Mouse (Mus musculus): ENCODE results near the gene Dapk3. TPM values are rescaled to one million over a fixed set of nuclear protein-coding genes. Genes with fewer than 3 reads are reported as not detected.
A peak's percentile ranks its signal among the peaks of the same experiment; 100 is the strongest.
"Not testable (repeated sequence)": the region's sequence is repeated elsewhere in the genome, so short reads cannot be mapped to it uniquely, and the experiment has no call there.

Gene Dapk3
- polyA plus RNA-seq, 1 experiment: 48.4 TPM

GRCm38 (mm10) chr10:81167200-81168086 is 15.4 kb upstream of the Dapk3 start, which contains the start of gene Pias4:
Gene Pias4 (minus strand): TSS chr10:81167923.
- TF ChIP-seq POLR2A (IDR thresholded peaks at IDR 0.05; ENCODE audit: low read depth, low read length) (peak; percentile 86), CTCF (IDR thresholded peaks at IDR 0.05; ENCODE audit: borderline replicate concordance, insufficient read depth, low read length) (no peak)
- Histone ChIP-seq H3K4me1 (ENCODE audit: control insufficient read depth, insufficient read depth, low read length) (no peaks in the 10 kb centered on the region), H3K4me3 (ENCODE audit: insufficient read depth, low read length) (peak within 1 kb of the TSS; percentile 95), H3K27ac (ENCODE audit: insufficient read depth, low read length) (peak within 1 kb of the TSS; percentile 62)

- TF ChIP-seq POLR2A (IDR thresholded peaks at IDR 0.05; ENCODE audit: low read depth, low read length): peak; percentile 20; the same call in 1 of the 2 replicates
- no peak for TF ChIP-seq CTCF (IDR thresholded peaks at IDR 0.05; ENCODE audit: borderline replicate concordance, insufficient read depth, low read length)
- Histone ChIP-seq H3K4me3 (ENCODE audit: insufficient read depth, low read length) (peak overlapping the region; percentile 24), H3K4me1 (ENCODE audit: control insufficient read depth, insufficient read depth, low read length) (no peaks in the 10 kb centered on the region), H3K27ac (ENCODE audit: insufficient read depth, low read length) (peak overlapping the region; percentile 62)
These were observed 14.7 kb upstream of the Dapk3 start for GRCm38 (mm10) chr10:81168087-81168431.

- TF ChIP-seq POLR2A (IDR thresholded peaks at IDR 0.05; ENCODE audit: low read depth, low read length) (peak; percentile 37; the same call in 1 of the 2 replicates), CTCF (IDR thresholded peaks at IDR 0.05; ENCODE audit: borderline replicate concordance, insufficient read depth, low read length) (no peak)
- H3K27ac ChIP-seq (ENCODE audit: insufficient read depth, low read length): peak overlapping the region; percentile 62
- H3K4me3 ChIP-seq (ENCODE audit: insufficient read depth, low read length): peak overlapping the region; percentile 35
- H3K4me1 ChIP-seq (ENCODE audit: control insufficient read depth, insufficient read depth, low read length): no peaks in the 10 kb centered on the region
These were observed 14.1 kb upstream of the Dapk3 start for GRCm38 (mm10) chr10:81168521-81169244.

GRCm38 (mm10) chr10:81169411-81169900 is 13.3 kb upstream of the Dapk3 start:
- not testable (repeated sequence) for H3K27ac ChIP-seq (ENCODE audit: insufficient read depth, low read length); H3K4me3 ChIP-seq (ENCODE audit: insufficient read depth, low read length); H3K4me1 ChIP-seq (ENCODE audit: control insufficient read depth, insufficient read depth, low read length)

GRCm38 (mm10) chr10:81173132-81173531 is 9.7 kb upstream of the Dapk3 start:
- peak overlapping the region; percentile 29; the same call in 1 of the 2 replicates for H3K27ac ChIP-seq (ENCODE audit: insufficient read depth, low read length)
- no peak overlapping the region for H3K4me3 ChIP-seq (ENCODE audit: insufficient read depth, low read length)
- TF ChIP-seq POLR2A (IDR thresholded peaks at IDR 0.05; ENCODE audit: low read depth, low read length) (peak; percentile 74), CTCF (IDR thresholded peaks at IDR 0.05; ENCODE audit: borderline replicate concordance, insufficient read depth, low read length) (peak; percentile 95)
- peaks cover 3% of the 10 kb centered on the region; the same call in 1 of the 2 replicates for H3K4me1 ChIP-seq (ENCODE audit: control insufficient read depth, insufficient read depth, low read length)

GRCm38 (mm10) chr10:81174617-81175344 is 8.0 kb upstream of the Dapk3 start:
- Histone ChIP-seq H3K4me1 (ENCODE audit: control insufficient read depth, insufficient read depth, low read length) (peaks cover 8% of the 10 kb centered on the region), H3K4me3 (ENCODE audit: insufficient read depth, low read length) (peak overlapping the region; percentile 15; the same call in 1 of the 2 replicates), H3K27ac (ENCODE audit: insufficient read depth, low read length) (peak overlapping the region; percentile 56)
- peak; percentile 100 for TF ChIP-seq CTCF (IDR thresholded peaks at IDR 0.05; ENCODE audit: borderline replicate concordance, insufficient read depth, low read length)
- peak; percentile 57 for TF ChIP-seq POLR2A (IDR thresholded peaks at IDR 0.05; ENCODE audit: low read depth, low read length)

GRCm38 (mm10) chr10:81175345-81175701 is 7.5 kb upstream of the Dapk3 start:
- peak overlapping the region; percentile 22 for H3K27ac ChIP-seq (ENCODE audit: insufficient read depth, low read length)
- not testable (repeated sequence) for H3K4me3 ChIP-seq (ENCODE audit: insufficient read depth, low read length); H3K4me1 ChIP-seq (ENCODE audit: control insufficient read depth, insufficient read depth, low read length)

- TF ChIP-seq CTCF (IDR thresholded peaks at IDR 0.05; ENCODE audit: borderline replicate concordance, insufficient read depth, low read length): no peak
- no peak; the same call in 1 of the 2 replicates for TF ChIP-seq POLR2A (IDR thresholded peaks at IDR 0.05; ENCODE audit: low read depth, low read length)
- H3K4me1 ChIP-seq (ENCODE audit: control insufficient read depth, insufficient read depth, low read length): peaks cover 8% of the 10 kb centered on the region
These were observed 6.8 kb upstream of the Dapk3 start for GRCm38 (mm10) chr10:81175936-81176465.

More at GRCm38 (mm10) chr10:81175936-81176465, 6.8 kb upstream of the Dapk3 start:
- Histone ChIP-seq H3K4me3 (ENCODE audit: insufficient read depth, low read length) (peak overlapping the region; percentile 40), H3K27ac (ENCODE audit: insufficient read depth, low read length) (peak overlapping the region; percentile 70)
